ENCODE assay signal across 22 mouse cellular contexts in the genomic region with DNA sequence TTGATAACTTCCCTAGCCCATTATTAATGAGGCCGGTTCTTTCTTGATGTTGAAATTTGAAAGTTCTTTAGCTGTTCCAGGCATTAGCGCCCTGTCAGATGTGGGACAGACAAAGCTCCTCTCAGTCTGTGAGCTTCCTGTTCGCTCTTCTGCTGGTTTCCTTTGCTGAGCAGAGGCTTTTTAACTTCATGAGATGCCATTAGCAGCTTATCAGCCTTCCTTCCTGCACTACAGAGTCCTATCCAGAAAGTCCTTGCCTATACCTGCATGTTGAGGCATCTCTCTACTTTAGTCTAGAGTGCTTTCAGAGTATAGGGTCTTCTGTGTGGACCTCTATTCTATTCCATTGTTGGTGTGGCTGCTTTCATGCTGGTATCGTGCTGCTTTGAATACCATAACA.
DNase-seq lines count a peak whose midpoint lies in the region; ATAC-seq and TF ChIP-seq lines count a peak whose summit lies in the region.
"Had no signal": no experiment of that assay in that cellular context is flagged by ENCODE, and none has a peak within 500 bp of the region (broad histone marks: within the 10 kb centered on the region; RNA-seq: fewer than 3 reads in every experiment).

No protein-coding gene starts in this region.

- ATAC-seq in lung, embryonic 15.5 days (ENCODE audit: borderline replicate concordance, extremely low read depth, low FRiP score, low TSS enrichment): no peak
- no peak for ATAC-seq in lung, postnatal 0 days
- ATAC-seq in inflammation-experienced regulatory T-cells, adult 6 months: peak; percentile 54
- ATAC-seq: activated CD4-positive, CD25-positive, alpha-beta regulatory T cell, adult 4 months; forebrain, embryonic 13.5 days had no signal

- 55% methylated on average over 4 of the region's 4 CpGs for WGBS in heart, adult 2 months
- 45% methylated on average over 4 of the region's 4 CpGs for whole genome bisulfite sequencing in lung, embryonic 15.5 days
- WGBS in lung, postnatal 0 days: 45% methylated on average over 4 of the region's 4 CpGs

- TF ChIP-seq CTCF in heart, adult 2 months (IDR thresholded peaks at IDR 0.05): no peak
- no peak for TF ChIP-seq CTCF in lung, postnatal 0 days (IDR thresholded peaks at IDR 0.05)

- intact Hi-C loops in heart, adult 2 months (cut with DNase I): no loop called here

- no peak for TF ChIP-seq EP300 in heart, adult 2 months (IDR thresholded peaks at IDR 0.05; ENCODE audit: insufficient read depth, low read depth, low read length)
- no peak for TF ChIP-seq EP300 in lung, postnatal 0 days (IDR thresholded peaks at IDR 0.05)

- no peaks in the 10 kb centered on the region for H3K79me2 ChIP-seq in heart, adult 2 months (replicated peaks; ENCODE audit: control insufficient read depth, insufficient read depth, low read length)

- H3K27me3 ChIP-seq in heart, adult 2 months (ENCODE audit: control insufficient read depth, insufficient read depth, low read length): no peaks in the 10 kb centered on the region
- H3K27me3 ChIP-seq in lung, embryonic 15.5 days: no peaks in the 10 kb centered on the region
- no peaks in the 10 kb centered on the region for H3K27me3 ChIP-seq in lung, postnatal 0 days (replicated peaks; ENCODE audit: insufficient read depth, low read length)
- H3K27me3 ChIP-seq: embryonic facial prominence, embryonic 15.5 days; forebrain, embryonic 13.5 days; heart, embryonic 15.5 days; hindbrain, embryonic 15.5 days had no signal

- H3K9me3 ChIP-seq in lung, embryonic 15.5 days: no peaks in the 10 kb centered on the region
- H3K9me3 ChIP-seq in lung, postnatal 0 days (ENCODE audit: low read length): no peaks in the 10 kb centered on the region
- H3K9me3 ChIP-seq: embryonic facial prominence, embryonic 15.5 days; forebrain, embryonic 13.5 days; heart, embryonic 15.5 days; hindbrain, embryonic 15.5 days had no signal

- no peak overlapping the region for H3K27ac ChIP-seq in heart, adult 2 months
- peak overlapping the region; percentile 48; the same call in 1 of the 2 replicates for H3K27ac ChIP-seq in lung, embryonic 15.5 days
- H3K27ac ChIP-seq in lung, postnatal 0 days (ENCODE audit: low read length): no peak overlapping the region
- H3K27ac ChIP-seq: embryonic facial prominence, embryonic 15.5 days; forebrain, embryonic 13.5 days; gastrocnemius, adult 2 months; heart, embryonic 15.5 days; hindbrain, embryonic 15.5 days had no signal

- TF ChIP-seq POLR2A in heart, adult 2 months (IDR thresholded peaks at IDR 0.05; ENCODE audit: insufficient read depth, low read depth, low read length): no peak

- H3K4me1 ChIP-seq in heart, adult 2 months (ENCODE audit: control insufficient read depth, insufficient read depth, low read length): no peaks in the 10 kb centered on the region; the same call in 1 of the 2 replicates
- peaks cover 31% of the 10 kb centered on the region for H3K4me1 ChIP-seq in lung, embryonic 15.5 days
- H3K4me1 ChIP-seq in lung, postnatal 0 days (ENCODE audit: insufficient read depth, low read depth, low read length): peaks cover 5% of the 10 kb centered on the region; the same call in 1 of the 2 replicates
- H3K4me1 ChIP-seq: embryonic facial prominence, embryonic 15.5 days had no signal

- no peak overlapping the region for H3K4me2 ChIP-seq in lung, embryonic 15.5 days
- H3K4me2 ChIP-seq in lung, postnatal 0 days (replicated peaks; ENCODE audit: low read depth, low read length): no peak overlapping the region
- H3K4me2 ChIP-seq: embryonic facial prominence, embryonic 15.5 days; forebrain, embryonic 13.5 days; heart, embryonic 11.5 days; heart, embryonic 15.5 days; hindbrain, embryonic 15.5 days had no signal

- no peak overlapping the region for H3K4me3 ChIP-seq in heart, adult 2 months
- no peak overlapping the region for H3K4me3 ChIP-seq in lung, embryonic 15.5 days
- H3K4me3 ChIP-seq in lung, postnatal 0 days (ENCODE audit: low read depth, low read length): no peak overlapping the region
- H3K4me3 ChIP-seq: embryonic facial prominence, embryonic 15.5 days; erythroblast, embryonic 14.5 days; forebrain, embryonic 13.5 days; gastrocnemius, adult 2 months; heart, embryonic 15.5 days; hindbrain, embryonic 15.5 days had no signal

- H3K36me3 ChIP-seq in heart, adult 2 months (ENCODE audit: control insufficient read depth, insufficient read depth, low read length): no peaks in the 10 kb centered on the region
- H3K36me3 ChIP-seq in lung, embryonic 15.5 days: no peaks in the 10 kb centered on the region
- H3K36me3 ChIP-seq in lung, postnatal 0 days (ENCODE audit: insufficient read depth, low read length): no peaks in the 10 kb centered on the region
- H3K36me3 ChIP-seq: embryonic facial prominence, embryonic 15.5 days; heart, embryonic 15.5 days; hindbrain, embryonic 15.5 days had no signal

- H3K9ac ChIP-seq in heart, adult 2 months (ENCODE audit: low read depth, low read length): no peak overlapping the region
- H3K9ac ChIP-seq in lung, embryonic 15.5 days: no peak overlapping the region
- H3K9ac ChIP-seq in lung, postnatal 0 days (replicated peaks; ENCODE audit: low read depth): no peak overlapping the region
- H3K9ac ChIP-seq: embryonic facial prominence, embryonic 15.5 days; forebrain, embryonic 13.5 days; heart, embryonic 15.5 days; hindbrain, embryonic 15.5 days had no signal

- peak; percentile 49 for DNase-seq in heart, adult 11 months
- no peak for DNase-seq in heart, adult 2 months
- no peak for DNase-seq in lung, postnatal 0 days (ENCODE audit: low spot score)
- peak; percentile 42 for DNase-seq in CD4-positive, CD25-positive, alpha-beta regulatory T cell, adult 2 months (ENCODE audit: low read depth, low spot score)
- no peak for DNase-seq in adrenal gland, postnatal 10 days
- no peak for DNase-seq in right cerebral cortex, postnatal 36 days (ENCODE audit: low spot score in 2 of 2)
- DNase-seq: adrenal gland, postnatal 25 days; cerebellum, adult 8-10 months; cerebellum, postnatal 14 days; gastrocnemius, adult 2 months; gastrocnemius, postnatal 25 days; heart, postnatal 14 days; kidney, adult 11 months had no signal

Comparison
In these comparisons a context has a peak if more than half of its experiments do, and no peak if none do; other contexts are left out.
1. DNase-seq: peak in heart, adult 11 months (single experiment) and CD4-positive, CD25-positive, alpha-beta regulatory T cell, adult 2 months (single experiment); none in heart, adult 2 months (0 of 2), lung, postnatal 0 days (single experiment), adrenal gland, postnatal 10 days (single experiment) and right cerebral cortex, postnatal 36 days (0 of 2).